Mouse (Mus musculus): ENCODE data around the gene Sec24a. TPM values are rescaled to one million over a fixed set of nuclear protein-coding genes. Genes with fewer than 3 reads are reported as not detected.

Sec24a gene
- polyA plus RNA-seq, 1 experiment from 2014 or later: 10.5 TPM

GRCm38 (mm10) chr11:51782721-51783120 is 19.3 kb upstream of the Sec24a start:
- Histone ChIP-seq H3K9ac (replicated peaks; ENCODE audit: low read depth) (no peak overlapping the region), H3K4me1 (ENCODE audit: insufficient read depth, low read depth, low read length) (no peaks in the 10 kb centered on the region), H3K36me3 (ENCODE audit: insufficient read depth, low read length) (peaks cover 10% of the 10 kb centered on the region; the same call in 1 of the 2 replicates), H3K27ac (ENCODE audit: low read length) (no peak overlapping the region), H3K9me3 (ENCODE audit: low read length) (no peaks in the 10 kb centered on the region), H3K4me2 (replicated peaks; ENCODE audit: low read depth, low read length) (no peak overlapping the region), H3K27me3 (replicated peaks; ENCODE audit: insufficient read depth, low read length) (no peaks in the 10 kb centered on the region), H3K4me3 (ENCODE audit: low read depth, low read length) (no peak overlapping the region)
- DNase-seq (ENCODE audit: low spot score): no peak
- ATAC-seq: no peak
- WGBS: 93% methylated on average over 6 of the region's 6 CpGs
- TF ChIP-seq CTCF (IDR thresholded peaks at IDR 0.05): no peak
- TF ChIP-seq EP300 (IDR thresholded peaks at IDR 0.05): no peak

GRCm38 (mm10) chr11:51780773-51781267 is 17.4 kb upstream of the Sec24a start:
- no peak for ATAC-seq
- DNase-seq (ENCODE audit: low spot score): no peak
- WGBS: 82% methylated on average over 9 of the region's 9 CpGs
- no peak overlapping the region for H3K4me2 ChIP-seq (replicated peaks; ENCODE audit: low read depth, low read length)
- no peak overlapping the region for H3K27ac ChIP-seq (ENCODE audit: low read length)
- H3K9me3 ChIP-seq (ENCODE audit: low read length): no peaks in the 10 kb centered on the region
- H3K27me3 ChIP-seq (replicated peaks; ENCODE audit: insufficient read depth, low read length): no peaks in the 10 kb centered on the region
- no peaks in the 10 kb centered on the region for H3K4me1 ChIP-seq (ENCODE audit: insufficient read depth, low read depth, low read length)
- no peak overlapping the region for H3K9ac ChIP-seq (replicated peaks; ENCODE audit: low read depth)
- H3K36me3 ChIP-seq (ENCODE audit: insufficient read depth, low read length): peaks cover 10% of the 10 kb centered on the region; the same call in 1 of the 2 replicates
- H3K4me3 ChIP-seq (ENCODE audit: low read depth, low read length): no peak overlapping the region
- TF ChIP-seq CTCF (IDR thresholded peaks at IDR 0.05): no peak
- no peak for TF ChIP-seq EP300 (IDR thresholded peaks at IDR 0.05)

- WGBS: 63% methylated on average over 5 of the region's 5 CpGs
- no peak overlapping the region for H3K9ac ChIP-seq (replicated peaks; ENCODE audit: low read depth)
These were observed 14.0 kb upstream of the Sec24a start for GRCm38 (mm10) chr11:51777478-51777877.

GRCm38 (mm10) chr11:51775507-51775906 is 12.1 kb upstream of the Sec24a start:
- Histone ChIP-seq H3K4me2 (replicated peaks; ENCODE audit: low read depth, low read length) (no peak overlapping the region), H3K4me3 (ENCODE audit: low read depth, low read length) (no peak overlapping the region), H3K4me1 (ENCODE audit: insufficient read depth, low read depth, low read length) (no peaks in the 10 kb centered on the region), H3K9me3 (ENCODE audit: low read length) (no peaks in the 10 kb centered on the region), H3K36me3 (ENCODE audit: insufficient read depth, low read length) (no peaks in the 10 kb centered on the region), H3K27ac (ENCODE audit: low read length) (no peak overlapping the region), H3K27me3 (replicated peaks; ENCODE audit: insufficient read depth, low read length) (no peaks in the 10 kb centered on the region), H3K9ac (replicated peaks; ENCODE audit: low read depth) (no peak overlapping the region)
- TF ChIP-seq CTCF (IDR thresholded peaks at IDR 0.05) (no peak), EP300 (IDR thresholded peaks at IDR 0.05) (no peak)
- WGBS: 87% methylated on average over 3 of the region's 3 CpGs
- no peak for ATAC-seq
- DNase-seq (ENCODE audit: low spot score): no peak

More at GRCm38 (mm10) chr11:51777478-51777877, 14.0 kb upstream of the Sec24a start:
- Histone ChIP-seq H3K9me3 (ENCODE audit: low read length) (no peaks in the 10 kb centered on the region), H3K36me3 (ENCODE audit: insufficient read depth, low read length) (no peaks in the 10 kb centered on the region; the same call in 1 of the 2 replicates), H3K27me3 (replicated peaks; ENCODE audit: insufficient read depth, low read length) (no peaks in the 10 kb centered on the region), H3K4me2 (replicated peaks; ENCODE audit: low read depth, low read length) (no peak overlapping the region), H3K4me1 (ENCODE audit: insufficient read depth, low read depth, low read length) (no peaks in the 10 kb centered on the region), H3K27ac (ENCODE audit: low read length) (no peak overlapping the region), H3K4me3 (ENCODE audit: low read depth, low read length) (no peak overlapping the region)
- ATAC-seq: peak; percentile 82
- 0 out of 2 replicates have a peak, but pooled peaks have one; percentile 22 for TF ChIP-seq EP300 (IDR thresholded peaks at IDR 0.05)
- no peak for TF ChIP-seq CTCF (IDR thresholded peaks at IDR 0.05)
- peak; percentile 68 for DNase-seq (ENCODE audit: low spot score)

- no peak overlapping the region for H3K9ac ChIP-seq (replicated peaks; ENCODE audit: low read depth)
- no peaks in the 10 kb centered on the region for H3K9me3 ChIP-seq (ENCODE audit: low read length)
- TF ChIP-seq EP300 (IDR thresholded peaks at IDR 0.05) (no peak), CTCF (IDR thresholded peaks at IDR 0.05) (no peak)
- H3K36me3 ChIP-seq (ENCODE audit: insufficient read depth, low read length): no peaks in the 10 kb centered on the region
- H3K27me3 ChIP-seq (replicated peaks; ENCODE audit: insufficient read depth, low read length): no peaks in the 10 kb centered on the region
- peaks cover 4% of the 10 kb centered on the region; the same call in 1 of the 2 replicates for H3K4me1 ChIP-seq (ENCODE audit: insufficient read depth, low read depth, low read length)
- 59% methylated on average over 5 of the region's 5 CpGs for WGBS
- no peak overlapping the region for H3K27ac ChIP-seq (ENCODE audit: low read length)
- ATAC-seq: no peak
- no peak overlapping the region for H3K4me3 ChIP-seq (ENCODE audit: low read depth, low read length)
- H3K4me2 ChIP-seq (replicated peaks; ENCODE audit: low read depth, low read length): no peak overlapping the region
- DNase-seq (ENCODE audit: low spot score): no peak
These were observed 4.9 kb upstream of the Sec24a start for GRCm38 (mm10) chr11:51768296-51768695.

GRCm38 (mm10) chr11:51767579-51768220 is 4.3 kb upstream of the Sec24a start:
- 67% methylated on average over 8 of the region's 8 CpGs for WGBS
- H3K9ac ChIP-seq (replicated peaks; ENCODE audit: low read depth): no peak overlapping the region
- no peak overlapping the region for H3K4me2 ChIP-seq (replicated peaks; ENCODE audit: low read depth, low read length)
- no peak overlapping the region for H3K4me3 ChIP-seq (ENCODE audit: low read depth, low read length)
- DNase-seq (ENCODE audit: low spot score): no peak
- H3K4me1 ChIP-seq (ENCODE audit: insufficient read depth, low read depth, low read length): peaks cover 8% of the 10 kb centered on the region; the same call in 1 of the 2 replicates
- no peaks in the 10 kb centered on the region for H3K27me3 ChIP-seq (replicated peaks; ENCODE audit: insufficient read depth, low read length)
- H3K27ac ChIP-seq (ENCODE audit: low read length): no peak overlapping the region
- TF ChIP-seq EP300 (IDR thresholded peaks at IDR 0.05): no peak
- TF ChIP-seq CTCF (IDR thresholded peaks at IDR 0.05): no peak
- no peak for ATAC-seq
- no peaks in the 10 kb centered on the region for H3K36me3 ChIP-seq (ENCODE audit: insufficient read depth, low read length)
- no peaks in the 10 kb centered on the region for H3K9me3 ChIP-seq (ENCODE audit: low read length)

Measured in lung, postnatal 0 days (tissue).